Mouse (Mus musculus) G1E (cell line): ENCODE measurements at regions not wholly inside any gene's neighbourhood (a gene's known extent, or its start where the extent isn't known, plus 50 kb on each side); places are given as distances from the start of the nearest gene placed in this dataset.

Experiments
- CTCF ChIP-seq: IDR thresholded peaks from 2 replicates; pipeline ENCODE4 v1.5.1; 2012; ENCODE audit warnings: low read depth, low read length, inconsistent platforms, mixed read lengths
- GATA1 ChIP-seq: IDR thresholded peaks from 2 replicates; pipeline ENCODE4 v1.6.1; 2012; ENCODE audit warnings: borderline replicate concordance, low read length, inconsistent platforms, mixed read lengths
- TAL1 ChIP-seq: conservative IDR thresholded peaks from 2 replicates; pipeline ENCODE4 v1.6.1; 2012; ENCODE audit warnings: low read depth, low read length, inconsistent platforms, mixed read lengths

DNA sequence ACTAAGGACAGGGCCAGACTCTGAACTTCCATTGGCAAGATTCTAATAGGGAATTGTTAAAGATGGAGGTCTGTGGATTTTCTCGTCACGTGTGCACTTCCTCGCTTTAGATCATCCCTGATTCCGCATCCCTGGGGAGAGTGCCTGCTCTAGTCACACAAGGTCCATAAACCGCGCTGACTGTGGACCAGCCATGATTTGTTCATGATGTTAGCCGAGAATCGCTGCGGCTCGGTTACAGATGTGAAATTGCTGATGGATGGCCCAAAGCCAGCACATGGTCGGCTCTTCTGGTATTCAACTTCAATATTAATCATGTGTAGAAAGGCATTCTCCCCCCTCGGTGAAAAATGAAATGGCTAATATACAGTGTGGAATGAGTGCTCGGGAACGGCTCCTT is 387.6 kb upstream of the Nfe2l3 start:
- TF ChIP-seq GATA1 (no peak), CTCF (no peak), TAL1 (no peak)
